Mouse (Mus musculus) retina, postnatal 1 day (tissue): ENCODE measurements around the gene Net1.
"Not testable (repeated sequence)": the region's sequence is repeated elsewhere in the genome, so short reads cannot be mapped to it uniquely, and the experiment has no call there.

Experiments
- DNase-seq: peaks from one replicate; pipeline ENCODE4 v3.0.0-alpha.2; 2012

Net1 gene

DNA sequence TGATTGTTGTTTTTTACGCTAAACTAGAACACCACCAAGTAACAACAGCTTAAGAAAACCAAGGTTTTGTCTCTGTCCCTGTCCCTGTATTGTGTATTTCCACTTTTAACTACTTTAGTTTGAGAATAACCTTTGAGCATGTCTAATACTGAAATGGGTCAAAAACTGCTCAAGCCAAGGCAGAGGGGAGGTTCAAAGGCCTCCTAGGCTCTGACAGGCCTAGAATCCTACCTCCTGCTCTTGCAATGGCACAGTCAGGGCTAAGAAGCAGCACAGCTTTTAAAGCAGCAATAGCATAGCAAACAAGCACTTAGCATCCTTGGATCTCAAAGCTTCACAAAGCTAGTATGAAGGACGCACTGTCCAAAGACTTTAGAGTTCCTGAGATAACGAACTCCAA, 28.9 kb downstream of the Net1 start:
- DNase-seq, result no peak

DNA sequence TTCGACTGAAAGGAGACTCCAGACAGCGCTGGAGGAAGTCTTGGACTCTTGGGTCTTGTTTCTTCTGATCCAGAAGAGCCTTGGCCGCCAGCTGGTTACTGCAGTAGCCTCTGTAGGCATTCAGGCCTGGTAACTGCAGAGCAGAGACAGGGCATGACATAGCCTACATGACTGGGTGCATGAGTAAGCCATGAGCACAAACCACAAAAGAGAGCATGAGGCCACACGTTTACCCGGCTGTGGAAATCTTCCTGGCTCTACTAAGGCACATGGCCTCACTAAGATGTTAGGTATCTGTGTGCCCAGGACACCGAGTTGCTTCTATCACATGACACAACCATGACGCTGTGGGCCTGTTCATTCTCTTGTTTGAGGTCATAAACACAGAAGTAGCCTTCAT, 31.4 kb downstream of the Net1 start:
- DNase-seq, result no peak

DNA sequence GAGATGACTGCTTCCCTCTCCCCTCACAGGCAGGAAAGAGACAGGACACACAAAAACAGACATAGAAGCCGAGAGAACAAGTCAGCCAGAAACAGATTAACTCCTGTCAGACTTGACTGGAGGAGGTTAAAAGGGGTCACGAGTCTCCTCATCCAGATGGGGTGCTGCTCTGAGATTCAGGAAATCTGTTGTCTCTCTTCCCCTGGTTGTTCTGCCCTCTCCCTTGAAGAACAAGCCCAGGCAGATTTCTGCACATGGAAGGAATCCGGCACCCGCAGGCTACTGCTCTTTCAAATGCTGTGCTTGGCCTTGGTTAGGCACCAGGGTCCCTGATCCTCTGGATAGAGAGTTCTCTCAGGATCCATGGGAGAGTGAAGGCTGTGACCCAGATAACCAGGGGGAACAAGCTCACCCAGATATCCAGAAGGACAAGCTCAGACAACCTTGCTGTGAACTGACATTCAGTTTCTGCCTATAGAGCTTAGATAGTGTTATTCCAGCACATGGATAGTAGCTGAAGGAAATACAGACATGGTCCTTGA, 40.3 kb downstream of the Net1 start:
- peak; percentile 52 for DNase-seq

DNA sequence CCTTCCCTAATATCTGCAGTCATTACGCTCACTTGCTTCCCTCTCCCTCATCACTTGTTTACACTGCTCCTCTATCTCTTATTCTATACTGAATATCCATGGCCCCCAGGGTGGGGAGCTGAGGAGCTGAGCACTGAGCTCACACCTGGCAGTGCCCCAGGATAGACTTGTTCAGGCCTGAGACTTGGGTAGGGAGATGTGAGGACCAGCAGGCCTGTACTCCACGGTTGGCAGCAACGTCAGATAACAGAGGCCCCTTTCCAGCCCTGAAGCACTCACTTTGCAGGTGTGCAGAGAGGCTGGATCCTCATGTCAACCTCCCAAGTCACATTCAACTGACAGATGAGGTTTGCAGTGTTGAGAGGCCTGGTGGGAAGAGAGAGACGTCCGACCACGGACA, 40.8 kb downstream of the Net1 start:
- DNase-seq, result no peak

DNA sequence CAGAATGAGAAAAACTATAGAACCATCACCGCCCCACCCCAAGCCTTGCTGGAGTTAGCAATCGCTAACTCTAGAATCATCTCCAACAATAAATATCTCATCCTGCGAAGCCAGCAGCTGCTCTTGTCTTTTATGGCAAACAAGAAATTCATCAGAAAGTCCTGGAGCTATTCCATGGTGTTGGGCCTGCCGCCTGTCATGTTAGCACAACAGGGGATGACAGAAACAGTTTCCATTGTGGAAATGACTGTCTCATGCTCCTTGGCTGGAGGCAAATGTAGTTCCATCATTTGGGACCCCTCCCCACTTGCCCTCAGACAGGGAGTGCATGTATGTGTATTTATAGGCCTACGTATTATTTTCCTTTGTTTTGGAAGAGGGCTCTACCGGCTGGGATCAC, 41.6 kb downstream of the Net1 start:
- DNase-seq, result peak; percentile 14

DNA sequence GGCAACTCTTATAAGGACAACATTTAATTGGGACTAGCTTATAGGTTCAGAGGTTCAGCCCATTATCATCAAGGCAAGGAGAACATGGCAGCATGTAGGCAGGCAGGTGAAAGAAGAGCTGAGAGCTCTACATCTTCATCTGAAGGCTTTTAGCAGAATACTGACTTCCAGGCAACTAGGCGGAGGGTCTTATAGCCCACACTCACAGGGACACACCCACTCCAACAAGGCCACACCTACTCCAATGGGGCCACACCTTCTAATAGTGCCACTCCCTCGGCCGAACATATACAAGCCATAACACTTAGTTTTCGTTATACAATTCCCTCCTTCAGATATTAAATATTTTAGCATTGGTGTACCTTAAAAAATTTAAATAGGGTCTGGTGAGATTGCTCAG, 45.2 kb downstream of the Net1 start:
- no peak for DNase-seq

DNA sequence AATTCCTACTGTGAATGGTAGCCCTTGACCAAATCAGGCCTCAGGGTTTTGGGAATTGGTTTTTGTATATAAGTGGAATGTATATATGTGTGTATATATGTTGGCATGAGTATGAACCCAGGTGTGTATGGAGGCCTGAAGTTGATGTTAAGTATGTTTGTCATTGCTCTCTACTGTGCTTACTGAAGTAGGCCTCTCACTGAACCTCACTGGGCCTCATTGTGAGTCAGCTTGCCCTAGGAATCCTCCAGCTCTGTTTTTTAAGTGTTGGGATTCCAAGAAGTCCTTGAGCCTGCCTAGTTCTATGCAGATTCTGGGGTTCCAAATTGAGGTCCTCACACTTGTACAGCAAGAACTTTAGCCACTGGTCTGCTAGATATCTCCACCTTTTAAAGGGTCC, 48.1 kb downstream of the Net1 start:
- DNase-seq, result no peak

DNA sequence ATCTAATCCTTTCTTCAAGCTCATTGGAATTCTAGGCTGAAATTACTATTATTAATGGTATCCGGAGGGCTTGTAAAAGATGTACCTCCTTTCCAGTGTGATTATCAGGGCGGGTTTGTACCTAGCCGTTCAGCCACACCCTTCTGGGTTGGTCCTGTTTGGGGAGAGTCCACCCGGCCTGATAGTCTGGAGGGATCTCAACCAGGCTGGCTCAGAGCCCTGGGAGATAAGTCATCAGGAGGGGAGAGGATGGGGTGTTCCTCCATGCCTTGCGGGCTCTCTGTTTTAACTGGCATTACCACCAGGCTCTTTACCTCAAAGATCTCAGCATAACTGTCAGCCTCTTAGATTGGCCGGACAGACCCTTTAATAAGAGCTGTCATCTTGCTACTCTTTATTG, 50.9 kb downstream of the Net1 start:
- DNase-seq, result no peak

DNA sequence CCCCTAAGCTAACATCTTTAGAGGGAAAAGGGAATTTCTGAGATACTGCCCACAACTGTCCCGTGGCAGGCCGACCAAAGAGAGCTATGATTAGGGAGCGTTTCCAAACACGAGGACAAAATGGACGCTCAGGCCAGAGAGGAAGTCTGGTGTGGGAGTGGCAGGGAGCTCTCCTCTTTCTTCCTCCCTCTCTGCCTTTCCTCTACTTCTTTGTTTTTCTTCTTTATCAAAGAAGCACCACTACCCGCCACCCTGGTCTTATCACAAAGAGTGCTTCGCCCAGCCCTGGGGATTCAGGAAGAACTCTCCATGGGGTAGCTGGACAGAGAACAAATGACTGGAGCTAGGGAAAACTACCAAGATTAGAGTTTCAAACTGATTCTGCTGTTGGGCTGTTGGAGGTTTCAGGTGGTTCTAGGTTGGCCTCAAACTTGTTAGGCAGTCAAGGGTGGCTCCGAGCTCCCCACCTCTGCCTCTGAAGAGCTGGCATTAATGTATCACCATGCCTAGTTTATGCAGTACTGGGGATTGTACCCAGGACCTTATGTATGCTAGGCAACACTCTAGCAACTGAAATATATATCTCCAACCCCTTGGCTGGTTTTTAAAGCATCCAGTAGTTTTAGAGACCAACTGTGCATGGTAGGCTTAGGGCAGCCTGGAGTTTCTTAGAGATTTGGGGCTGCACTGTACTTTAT, 51.5 kb downstream of the Net1 start:
- no peak for DNase-seq

DNA sequence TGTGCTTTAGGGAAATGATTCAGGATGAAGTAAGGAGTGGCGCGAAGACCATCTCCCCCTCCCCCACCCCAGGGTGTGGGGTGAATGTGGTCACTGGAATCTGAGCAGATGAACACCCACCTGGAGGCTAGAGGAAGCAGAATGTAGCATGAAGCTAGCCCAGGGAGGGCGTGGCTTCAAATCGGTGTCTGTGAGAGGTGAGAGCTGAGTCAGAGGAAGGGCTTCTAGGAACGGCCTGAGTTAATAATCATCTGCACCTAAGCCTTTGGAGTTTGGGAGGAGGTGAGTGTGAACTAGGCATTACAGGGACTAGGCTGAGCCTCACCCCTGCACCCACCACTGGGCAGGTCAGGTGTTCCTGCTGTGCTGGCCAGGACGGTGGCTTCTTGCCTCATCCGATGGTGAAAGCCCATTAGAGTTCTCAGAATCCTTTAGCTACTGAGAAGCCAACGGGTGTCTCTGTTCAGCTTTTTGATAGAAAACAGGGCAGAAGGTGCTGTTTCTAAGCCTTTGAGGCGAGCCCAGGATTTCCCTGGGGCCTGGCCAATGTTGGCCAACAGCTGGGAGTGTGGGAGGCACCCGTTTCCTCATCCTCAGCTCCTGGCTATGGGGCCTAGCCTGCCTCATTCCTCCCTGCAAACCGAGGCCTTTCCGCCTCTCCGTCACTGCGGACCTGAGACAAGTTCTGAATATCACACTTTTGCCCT, 52.2 kb downstream of the Net1 start:
- no peak for DNase-seq

DNA sequence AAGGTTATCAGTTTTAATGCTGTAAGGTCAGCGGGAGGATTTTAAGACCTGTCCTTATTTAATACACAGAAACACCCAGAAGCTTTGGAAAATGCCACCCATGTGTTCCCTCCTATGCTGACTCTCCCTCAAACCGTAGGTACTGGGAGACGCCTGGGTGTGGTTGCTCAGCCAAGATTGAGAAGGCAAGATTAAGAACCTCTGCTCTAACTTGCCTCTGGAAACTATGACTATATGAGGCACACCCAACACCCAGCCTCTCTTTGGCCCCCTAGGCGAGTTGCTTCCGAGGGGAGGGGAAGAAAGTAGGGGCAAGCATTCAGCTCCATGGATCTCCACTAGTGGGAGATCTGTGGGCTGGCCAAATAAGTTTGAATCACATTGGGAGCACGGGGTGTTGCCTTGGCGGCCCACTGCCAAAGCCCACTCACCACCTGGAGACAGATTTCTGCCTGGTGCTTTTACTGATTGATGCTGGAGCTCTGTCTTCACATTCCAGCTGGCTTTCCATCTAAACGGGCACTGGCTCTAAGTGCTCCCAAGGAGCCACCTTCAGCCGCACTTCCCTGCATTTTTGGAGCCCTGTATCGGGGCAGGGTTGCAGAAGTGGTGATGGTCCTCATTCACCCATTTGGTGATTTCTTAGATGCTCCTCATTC, 55.0 kb downstream of the Net1 start:
- DNase-seq, result no peak

DNA sequence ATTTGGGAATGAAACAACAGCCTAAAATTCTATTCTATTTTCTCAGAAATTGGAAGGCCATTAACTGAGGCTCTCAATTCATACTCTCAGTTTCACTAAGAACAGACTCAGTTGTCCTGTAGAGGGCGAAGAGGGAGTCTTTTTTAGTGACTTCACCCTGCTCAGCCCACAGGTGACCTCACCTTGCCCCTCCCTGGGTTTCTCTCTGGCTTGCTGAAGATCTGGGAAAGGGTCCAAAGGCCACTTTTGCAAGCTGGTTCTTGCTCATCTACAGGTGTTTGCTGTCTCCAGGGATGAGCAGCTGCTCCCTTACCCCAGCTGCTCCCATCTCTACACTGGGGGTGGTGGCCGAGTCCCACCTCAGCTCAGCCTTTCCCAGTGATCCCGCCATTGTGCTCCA, 55.7 kb downstream of the Net1 start:
- DNase-seq, result no peak

DNA sequence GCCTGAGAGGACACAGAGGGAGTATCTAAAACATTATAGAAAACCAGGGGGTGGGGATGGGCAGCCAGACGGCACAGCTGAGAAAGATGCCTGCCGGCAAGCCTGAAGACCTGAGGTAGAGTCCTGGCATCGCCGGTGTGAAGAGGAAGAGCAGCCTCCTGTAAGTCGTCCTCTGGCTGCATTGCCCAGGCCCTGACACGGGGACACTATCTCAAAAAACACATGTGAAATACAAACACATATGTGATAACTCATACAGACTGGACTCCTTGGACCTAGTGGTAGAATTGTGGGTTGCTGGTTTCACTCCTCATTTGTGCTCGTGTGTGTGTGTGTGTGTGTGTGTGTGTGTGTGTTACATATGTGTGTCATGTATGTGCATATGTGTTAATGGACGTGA, 56.8 kb downstream of the Net1 start:
- no peak for DNase-seq

DNA sequence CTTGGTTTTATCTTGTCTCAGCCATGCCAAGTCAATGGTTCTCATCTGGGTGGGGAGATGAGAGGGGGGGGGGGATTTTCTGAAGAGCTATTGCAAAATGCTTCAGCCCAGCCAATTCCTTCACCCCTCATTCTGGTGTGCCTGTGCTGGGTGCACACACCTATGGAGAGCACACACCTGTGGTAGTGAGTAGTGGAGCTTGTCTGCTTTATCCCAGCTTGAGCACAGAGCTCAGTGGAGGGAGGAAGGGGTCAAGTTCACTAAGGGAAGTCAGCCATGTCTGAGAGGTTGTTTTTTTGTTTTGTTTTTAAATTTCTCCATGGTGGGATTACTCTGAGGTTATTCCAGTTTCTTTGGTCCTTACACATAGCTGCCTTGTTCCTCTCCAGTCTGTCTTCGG, 61.8 kb downstream of the Net1 start:
- DNase-seq, result no peak

DNA sequence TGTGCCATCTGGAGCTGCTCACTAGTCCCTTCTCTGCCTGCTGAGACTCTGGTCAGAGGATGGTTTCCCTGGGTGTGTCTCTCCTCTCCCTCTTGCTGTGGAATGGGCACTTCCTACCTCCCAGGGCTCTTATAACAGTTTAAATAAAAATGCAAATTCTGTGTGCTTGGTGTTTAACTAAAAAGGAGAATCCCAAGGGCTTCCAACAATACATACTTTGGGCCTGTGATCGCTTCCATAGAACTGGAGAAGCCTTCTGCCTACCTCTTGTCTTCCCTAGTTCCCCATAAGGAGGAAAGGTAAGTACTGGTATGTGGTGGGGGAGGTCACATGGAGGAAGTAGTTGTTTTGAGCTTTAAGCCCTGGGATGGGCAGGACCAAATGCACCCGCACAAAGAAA, 63.2 kb downstream of the Net1 start:
- DNase-seq, result no peak

DNA sequence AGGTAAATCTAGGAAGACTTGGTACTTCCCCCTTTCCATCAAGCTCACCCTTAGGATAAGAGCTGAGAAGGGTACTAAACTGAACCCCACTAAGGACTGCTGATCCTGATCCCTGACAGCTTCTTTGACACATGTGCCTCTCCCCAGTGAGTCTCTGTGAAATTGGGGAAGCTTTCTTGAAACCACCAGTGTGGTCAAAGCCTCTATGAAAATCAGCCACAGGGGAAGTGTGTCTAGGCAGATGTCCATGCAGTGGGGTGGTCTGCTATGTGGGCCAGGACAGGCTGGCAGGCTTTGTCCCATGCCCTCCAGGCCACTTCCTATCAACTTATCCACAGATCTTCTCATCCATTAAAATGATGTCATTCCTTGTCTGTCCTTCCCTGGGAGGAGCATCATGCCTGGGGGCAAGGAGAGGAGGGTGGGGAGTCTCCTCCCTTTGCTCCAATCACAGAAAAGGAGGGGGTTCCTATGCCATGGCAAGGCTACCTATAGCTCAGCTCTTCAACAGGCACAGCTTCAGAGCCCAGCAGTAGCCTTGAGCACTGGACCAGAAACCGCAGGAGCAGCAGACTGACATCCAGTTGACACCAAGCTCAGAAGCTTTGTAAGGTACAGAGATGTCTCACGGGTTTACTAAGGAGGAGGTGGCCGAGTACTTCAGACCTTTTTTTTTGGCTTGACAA, 64.2 kb downstream of the Net1 start, which contains the start of gene Calm5:
Gene Calm5 (plus strand): TSS at position 526 of the 686 bp plus-strand sequence.
- not testable (repeated sequence) for DNase-seq

DNA sequence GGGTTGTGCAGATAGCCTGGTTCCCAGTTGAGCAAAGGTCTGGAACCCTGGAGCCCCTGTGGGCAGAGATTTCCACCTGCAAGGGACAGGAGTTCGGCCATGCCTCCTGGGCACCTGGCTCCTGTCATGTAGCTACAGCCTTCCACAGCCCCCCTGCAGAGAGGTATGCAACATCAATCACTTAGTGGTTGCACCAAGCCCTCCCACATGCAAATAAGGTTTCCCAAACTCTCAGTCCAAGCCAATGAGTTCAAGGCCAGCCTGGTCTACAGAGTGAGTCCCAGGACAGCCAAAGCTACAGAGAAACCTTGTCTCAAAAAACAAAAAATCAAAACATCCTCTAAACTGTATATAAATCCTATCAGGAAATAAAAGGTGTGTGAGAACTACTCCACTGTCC, 67.7 kb downstream of the Net1 start:
- no peak for DNase-seq

DNA sequence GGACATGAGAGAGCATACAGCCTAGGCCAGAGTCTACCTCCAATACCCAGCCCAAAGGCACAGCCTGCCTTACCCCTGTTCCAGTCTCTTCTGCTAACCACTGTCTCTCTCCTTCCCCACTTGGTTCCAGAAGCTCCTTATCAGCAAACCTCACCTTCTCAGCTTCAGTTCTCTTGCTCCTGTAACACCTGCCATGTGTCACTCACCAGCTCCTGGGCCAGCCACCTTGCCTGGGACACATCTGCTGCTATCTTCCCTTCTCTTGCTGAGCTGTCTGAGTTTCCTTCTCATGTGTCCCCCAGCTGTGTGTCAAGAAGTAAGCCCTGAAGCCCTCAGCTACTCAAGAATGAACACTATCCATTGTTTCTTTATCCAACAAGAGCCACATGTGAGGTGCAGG, 77.4 kb downstream of the Net1 start:
- DNase-seq, result not testable (repeated sequence)

DNA sequence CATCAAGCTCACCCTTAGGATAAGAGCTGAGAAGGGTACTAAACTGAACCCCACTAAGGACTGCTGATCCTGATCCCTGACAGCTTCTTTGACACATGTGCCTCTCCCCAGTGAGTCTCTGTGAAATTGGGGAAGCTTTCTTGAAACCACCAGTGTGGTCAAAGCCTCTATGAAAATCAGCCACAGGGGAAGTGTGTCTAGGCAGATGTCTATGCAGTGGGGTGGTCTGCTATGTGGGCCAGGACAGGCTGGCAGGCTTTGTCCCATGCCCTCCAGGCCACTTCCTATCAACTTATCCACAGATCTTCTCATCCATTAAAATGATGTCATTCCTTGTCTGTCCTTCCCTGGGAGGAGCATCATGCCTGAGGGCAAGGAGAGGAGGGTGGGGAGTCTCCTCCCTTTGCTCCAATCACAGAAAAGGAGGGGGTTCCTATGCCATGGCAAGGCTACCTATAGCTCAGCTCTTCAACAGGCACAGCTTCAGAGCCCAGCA, 80.7 kb downstream of the Net1 start, which contains the start of gene Calm4:
Gene Calm4 (plus strand): TSS at position 446 of the 496 bp plus-strand sequence.
- DNase-seq, result not testable (repeated sequence)

DNA sequence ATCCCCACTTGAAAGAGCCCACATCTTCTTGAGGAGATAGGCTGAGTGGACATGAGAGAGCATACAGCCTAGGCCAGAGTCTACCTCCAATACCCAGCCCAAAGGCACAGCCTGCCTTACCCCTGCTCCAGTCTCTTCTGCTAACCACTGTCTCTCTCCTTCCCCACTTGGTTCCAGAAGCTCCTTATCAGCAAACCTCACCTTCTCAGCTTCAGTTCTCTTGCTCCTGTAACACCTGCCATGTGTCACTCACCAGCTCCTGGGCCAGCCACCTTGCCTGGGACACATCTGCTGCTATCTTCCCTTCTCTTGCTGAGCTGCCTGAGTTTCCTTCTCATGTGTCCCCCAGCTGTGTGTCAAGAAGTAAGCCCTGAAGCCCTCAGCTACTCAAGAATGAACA, 84.4 kb downstream of the Net1 start:
- not testable (repeated sequence) for DNase-seq

DNA sequence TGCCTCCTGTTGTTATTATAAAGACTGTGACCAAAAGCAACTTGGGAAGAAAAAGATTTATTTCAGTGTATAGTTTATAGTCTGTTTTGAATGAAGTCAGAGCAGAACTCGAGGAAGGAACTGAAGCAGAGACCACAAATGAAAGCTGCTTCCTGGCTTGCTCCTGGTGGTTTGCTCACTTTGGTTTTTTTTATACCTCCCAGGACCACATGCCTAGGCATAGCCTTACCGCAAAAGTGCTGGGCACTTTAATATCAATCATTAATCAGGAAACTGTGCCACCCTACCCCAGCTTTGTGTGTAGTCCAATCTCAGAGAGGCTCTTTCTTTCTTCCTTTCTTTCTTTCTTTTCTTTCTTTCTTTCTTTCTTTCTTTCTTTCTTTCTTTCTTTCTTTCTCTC, 85.6 kb downstream of the Net1 start:
- DNase-seq, result no peak
